Mouse (Mus musculus): ENCODE results near the gene Cds1.
"Not testable (repeated sequence)": the region's sequence is repeated elsewhere in the genome, so short reads cannot be mapped to it uniquely, and the experiment has no call there.

Cds1 gene

GRCm38 (mm10) chr5:101828932-101829331, 64.0 kb downstream of the Cds1 start:
- no peak for DNase-seq (ENCODE audit: low spot score in 2 of 2)

- no peak for DNase-seq (ENCODE audit: low spot score in 2 of 2)
These were observed 65.2 kb downstream of the Cds1 start for GRCm38 (mm10) chr5:101830180-101830579.

GRCm38 (mm10) chr5:101832042-101832441, 67.1 kb downstream of the Cds1 start:
- DNase-seq (ENCODE audit: low spot score in 2 of 2): no peak

- no peak for DNase-seq (ENCODE audit: low spot score in 2 of 2)
These were observed 68.1 kb downstream of the Cds1 start for GRCm38 (mm10) chr5:101832991-101833390.

- DNase-seq (ENCODE audit: low spot score in 2 of 2): no peak
These were observed 68.9 kb downstream of the Cds1 start for GRCm38 (mm10) chr5:101833875-101834274.

GRCm38 (mm10) chr5:101836221-101836620, 71.3 kb downstream of the Cds1 start:
- DNase-seq (ENCODE audit: low spot score in 2 of 2): no peak

GRCm38 (mm10) chr5:101837605-101838004, 72.7 kb downstream of the Cds1 start:
- not testable (repeated sequence) for DNase-seq (ENCODE audit: low spot score in 2 of 2)

- no peak for DNase-seq (ENCODE audit: low spot score in 2 of 2)
These were observed 75.5 kb downstream of the Cds1 start for GRCm38 (mm10) chr5:101840476-101840875.

GRCm38 (mm10) chr5:101845011-101845410, 80.1 kb downstream of the Cds1 start:
- DNase-seq (ENCODE audit: low spot score in 2 of 2): no peak

- DNase-seq (ENCODE audit: low spot score in 2 of 2): no peak
These were observed 81.0 kb downstream of the Cds1 start for GRCm38 (mm10) chr5:101845930-101846329.

GRCm38 (mm10) chr5:101847323-101847722, 82.4 kb downstream of the Cds1 start:
- DNase-seq (ENCODE audit: low spot score in 2 of 2): no peak

GRCm38 (mm10) chr5:101847762-101848161, 82.8 kb downstream of the Cds1 start:
- no peak for DNase-seq (ENCODE audit: low spot score in 2 of 2)

GRCm38 (mm10) chr5:101851133-101851532, 86.2 kb downstream of the Cds1 start:
- no peak for DNase-seq (ENCODE audit: low spot score in 2 of 2)

GRCm38 (mm10) chr5:101852116-101852680, 87.3 kb downstream of the Cds1 start:
- no peak for DNase-seq (ENCODE audit: low spot score in 2 of 2)

GRCm38 (mm10) chr5:101854100-101854499, 89.2 kb downstream of the Cds1 start:
- DNase-seq (ENCODE audit: low spot score in 2 of 2): no peak

- no peak for DNase-seq (ENCODE audit: low spot score in 2 of 2)
These were observed 89.7 kb downstream of the Cds1 start for GRCm38 (mm10) chr5:101854667-101855066.

GRCm38 (mm10) chr5:101855475-101855874, 90.5 kb downstream of the Cds1 start:
- DNase-seq (ENCODE audit: low spot score in 2 of 2): no peak

GRCm38 (mm10) chr5:101858891-101859436, 94.0 kb downstream of the Cds1 start:
- DNase-seq (ENCODE audit: low spot score in 2 of 2): no peak

GRCm38 (mm10) chr5:101861786-101862571, 97.0 kb downstream of the Cds1 start:
- no peak for DNase-seq (ENCODE audit: low spot score in 2 of 2)

- DNase-seq (ENCODE audit: low spot score in 2 of 2): no peak
These were observed 97.7 kb downstream of the Cds1 start for GRCm38 (mm10) chr5:101862651-101863050.

GRCm38 (mm10) chr5:101863946-101864345, 99.0 kb downstream of the Cds1 start:
- no peak for DNase-seq (ENCODE audit: low spot score in 2 of 2)

- DNase-seq (ENCODE audit: low spot score in 2 of 2): no peak
These were observed 101.8 kb downstream of the Cds1 start for GRCm38 (mm10) chr5:101866722-101867121.
